Mouse (Mus musculus) c-Kit-positive CD71-positive TER-119-positive erythroid progenitor cells, embryonic 14.5 days (primary cell): Measurements from ENCODE around the gene Fshb.

ENCODE experiments used
- DNase-seq: peaks from one replicate; pipeline ENCODE4 v3.0.0-alpha.2; 2013; ENCODE audit warnings: low spot score

Fshb gene

GRCm38 (mm10) chr2:107059556-107059955 lies at the start of gene Fshb:
Gene Fshb (minus strand): TSS chr2:107059656.
- DNase-seq, result no peak

- no peak for DNase-seq
Observed at GRCm38 (mm10) chr2:107084256-107084655, 24.8 kb upstream of the Fshb start.

GRCm38 (mm10) chr2:107083071-107083885 lies 23.8 kb upstream of the Fshb start:
- peak; percentile 13 for DNase-seq

- no peak for DNase-seq
Observed at GRCm38 (mm10) chr2:107063260-107063659, 3.8 kb upstream of the Fshb start.

- no peak for DNase-seq
Observed at GRCm38 (mm10) chr2:107045955-107046354, 13.5 kb downstream of the Fshb start.

- no peak for DNase-seq
Observed at GRCm38 (mm10) chr2:107040816-107041215, 18.6 kb downstream of the Fshb start.

- no peak for DNase-seq
Observed at GRCm38 (mm10) chr2:107035980-107036379, 23.5 kb downstream of the Fshb start.

GRCm38 (mm10) chr2:107024694-107025093 lies 34.8 kb downstream of the Fshb start:
- no peak for DNase-seq

GRCm38 (mm10) chr2:107022713-107023112 lies 36.7 kb downstream of the Fshb start:
- no peak for DNase-seq

GRCm38 (mm10) chr2:107019331-107019730 lies 40.1 kb downstream of the Fshb start:
- DNase-seq, result no peak

- DNase-seq, result no peak
Observed at GRCm38 (mm10) chr2:107013161-107013560, 46.3 kb downstream of the Fshb start.

GRCm38 (mm10) chr2:107012318-107012717 lies 47.1 kb downstream of the Fshb start:
- DNase-seq, result no peak

GRCm38 (mm10) chr2:107010160-107010559 lies 49.3 kb downstream of the Fshb start:
- no peak for DNase-seq

GRCm38 (mm10) chr2:107006378-107006777 lies 53.1 kb downstream of the Fshb start:
- DNase-seq, result no peak
